Mouse (Mus musculus) ES-E14 (cell line): ENCODE measurements at regions not wholly inside any gene's neighbourhood (a gene's known extent, or its start where the extent isn't known, plus 50 kb on each side); places are given as distances from the start of the nearest gene placed in this dataset.

Experiments used
- HCFC1 ChIP-seq: IDR thresholded peaks from 2 replicates; pipeline ENCODE4 v1.6.1; 2012; ENCODE audit warnings: low read length, inconsistent platforms, borderline replicate concordance; ENCODE audit not compliant: insufficient read depth
- MAFK ChIP-seq: IDR thresholded peaks from 2 replicates; pipeline ENCODE4 v1.6.1; 2014; ENCODE audit warnings: mild to moderate bottlenecking, low read depth, low read length, inconsistent platforms; ENCODE audit not compliant: insufficient read depth
- ZC3H11A ChIP-seq: IDR thresholded peaks from 2 replicates; pipeline ENCODE4 v1.6.1; 2012; ENCODE audit warnings: low read depth, mild to moderate bottlenecking, inconsistent platforms, low read length, borderline replicate concordance

DNA sequence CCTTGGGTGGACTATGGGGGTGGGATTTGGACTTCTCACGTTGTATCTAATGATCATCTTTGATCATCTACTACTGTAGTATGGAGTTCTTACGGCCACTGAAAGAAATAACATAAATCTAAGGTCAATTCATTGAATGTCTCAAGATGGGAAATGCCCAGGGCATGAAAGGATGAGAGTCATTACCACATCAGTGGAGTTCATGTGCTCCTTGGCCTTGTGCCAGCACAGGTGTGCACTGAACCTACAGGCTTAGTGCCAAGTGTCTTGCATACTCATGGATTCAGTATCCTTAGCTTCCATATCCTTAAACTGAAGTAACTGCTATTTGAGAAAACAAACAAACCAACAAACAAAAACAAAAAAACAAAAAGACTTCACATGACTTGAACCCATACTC, 179.1 kb downstream of the Hao1 start:
- TF ChIP-seq ZC3H11A (no peak), HCFC1 (no peak), MAFK (no peak)
